Mouse (Mus musculus) gastrocnemius, adult 8-10 months (tissue): ENCODE measurements around the gene Kcnn3. TPM values are rescaled to one million over a fixed set of nuclear protein-coding genes. Genes with fewer than 3 reads are reported as not detected.

Experiments used
- DNase-seq, 2 experiments: peaks; one replicate each; pipeline ENCODE4 v3.0.0; 2022; ENCODE audit warnings: low spot score in 2 of 2
- total RNA-seq, 4 experiments: library from RNA; stranded (reverse); gene quantifications; 2 replicates each; pipeline ENCODE4 v1.2.4; 2022

The Kcnn3 gene
- total RNA-seq, result 1 to 10 TPM; 1.3 to 2.3 (median 1.8) TPM

DNA sequence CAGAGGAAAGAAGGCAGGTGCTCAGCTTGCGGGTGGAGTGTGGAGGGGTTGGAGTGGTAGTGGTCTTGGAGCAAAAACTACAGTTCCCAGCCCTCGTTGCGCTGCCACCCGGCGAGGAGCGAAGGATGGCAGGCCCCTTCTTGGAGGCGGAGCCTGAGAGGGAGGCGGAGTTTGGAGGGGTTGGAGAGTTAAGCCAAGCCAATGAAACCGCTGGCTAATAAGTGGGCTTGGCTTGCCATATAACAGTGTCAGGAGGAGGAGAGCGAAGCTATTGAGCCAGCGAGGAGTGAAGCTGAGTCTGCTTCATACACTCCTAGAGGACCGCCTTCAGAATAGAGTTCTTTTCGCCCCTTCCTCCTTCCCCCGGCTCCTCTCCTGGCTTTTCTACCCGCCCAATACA lies at the start of gene Kcnn3:
Kcnn3 (plus strand) TSS at position 271 of the 400 bp plus-strand sequence.
- peak; percentile 70 to 76 for DNase-seq

DNA sequence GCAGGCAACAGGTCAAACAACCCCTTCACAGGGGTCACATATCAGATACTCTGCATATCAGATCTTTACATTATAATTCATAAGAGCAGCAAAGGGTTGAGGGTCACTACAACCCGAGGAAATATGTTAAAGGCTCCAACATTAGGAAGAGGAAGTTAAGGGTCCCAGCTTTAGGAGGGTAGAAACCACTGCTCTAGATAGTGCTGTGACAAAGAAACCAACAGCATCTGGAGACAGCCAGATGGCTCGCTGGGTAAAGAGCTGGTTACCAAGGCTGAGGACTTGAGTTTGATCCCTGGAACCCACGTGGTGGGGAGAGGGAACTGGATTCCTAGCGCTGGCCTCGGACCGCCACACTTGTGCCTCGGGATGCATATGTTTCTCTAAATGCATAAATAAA lies 47.7 kb upstream of the Kcnn3 start:
- no peak for DNase-seq

DNA sequence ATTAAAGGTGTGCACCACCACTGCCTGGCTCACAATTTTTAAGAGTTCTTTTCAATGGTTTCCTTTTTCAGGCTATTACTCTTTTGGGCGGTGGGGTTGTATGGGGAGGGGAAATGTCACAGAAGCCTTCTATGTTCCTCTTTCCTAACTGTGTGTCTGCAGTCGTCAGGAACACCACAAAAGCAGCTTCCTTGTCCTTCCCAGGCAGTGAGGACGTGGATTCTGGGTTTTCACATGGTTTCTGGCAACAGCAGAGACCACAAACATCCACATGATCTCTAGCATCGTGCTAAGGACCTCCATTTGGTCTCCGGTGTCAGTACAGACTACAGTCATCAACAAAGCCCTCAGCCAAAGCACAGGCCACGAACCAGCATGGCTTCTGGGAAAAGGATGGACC lies 46.1 kb upstream of the Kcnn3 start:
- no peak for DNase-seq

DNA sequence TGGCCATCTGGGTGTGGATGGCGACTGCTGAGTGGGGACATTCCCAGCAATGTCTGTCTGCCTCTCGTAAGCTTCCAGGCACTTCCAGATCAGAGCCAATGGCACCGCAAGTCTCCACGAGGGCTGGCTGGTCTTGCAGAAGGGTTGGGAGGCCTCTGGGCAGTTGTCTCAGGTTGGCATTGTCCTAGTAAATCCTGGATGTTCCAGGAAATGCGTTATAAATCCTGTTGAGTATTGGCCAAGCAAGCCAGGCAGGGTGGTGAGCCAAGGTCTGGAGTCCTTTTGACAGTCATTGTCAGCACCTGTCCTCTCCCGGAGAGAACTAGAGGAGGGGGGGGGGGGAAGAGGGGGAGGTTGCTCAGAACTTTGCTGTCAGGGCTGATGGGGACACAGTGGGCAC lies 40.9 kb upstream of the Kcnn3 start:
- DNase-seq, result no peak

DNA sequence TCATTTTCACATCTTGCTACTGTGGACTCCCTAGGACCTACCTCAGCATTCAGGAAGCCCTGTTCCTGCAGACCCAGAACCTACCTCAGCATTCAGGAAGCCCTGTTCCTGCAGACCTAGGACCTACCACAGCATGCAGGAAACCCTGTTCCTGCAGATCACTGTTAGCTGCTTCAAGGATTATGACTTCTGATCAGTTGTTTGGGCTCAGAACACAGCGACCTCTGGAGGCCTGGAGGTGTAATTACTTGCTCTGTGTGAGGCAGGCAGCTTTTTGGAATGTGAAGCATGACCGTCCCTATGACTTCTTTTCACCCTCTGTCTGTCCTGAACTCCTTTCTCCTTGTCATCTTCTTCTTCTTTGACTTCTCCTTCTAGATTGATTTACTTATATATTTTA lies 38.5 kb upstream of the Kcnn3 start:
- DNase-seq, result no peak

DNA sequence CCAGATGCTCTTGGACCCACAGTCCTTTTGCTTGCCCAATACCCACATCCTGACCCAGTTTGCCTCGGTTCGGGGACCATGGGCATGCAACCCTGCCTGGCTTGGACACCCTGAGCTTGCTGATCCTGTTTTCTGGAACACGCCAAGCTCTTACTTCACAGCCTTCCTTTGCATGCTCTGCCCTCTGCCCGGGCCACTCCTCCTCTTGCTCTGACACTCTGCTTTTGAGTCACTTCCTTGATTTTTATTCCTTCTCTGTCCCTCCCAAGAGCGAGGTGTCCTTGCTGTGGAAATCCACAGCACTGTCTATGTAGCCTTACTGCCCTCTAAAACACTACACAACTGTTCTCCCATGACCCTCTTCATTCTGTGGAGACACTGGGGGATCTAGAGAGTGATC lies 37.7 kb upstream of the Kcnn3 start:
- no peak for DNase-seq

DNA sequence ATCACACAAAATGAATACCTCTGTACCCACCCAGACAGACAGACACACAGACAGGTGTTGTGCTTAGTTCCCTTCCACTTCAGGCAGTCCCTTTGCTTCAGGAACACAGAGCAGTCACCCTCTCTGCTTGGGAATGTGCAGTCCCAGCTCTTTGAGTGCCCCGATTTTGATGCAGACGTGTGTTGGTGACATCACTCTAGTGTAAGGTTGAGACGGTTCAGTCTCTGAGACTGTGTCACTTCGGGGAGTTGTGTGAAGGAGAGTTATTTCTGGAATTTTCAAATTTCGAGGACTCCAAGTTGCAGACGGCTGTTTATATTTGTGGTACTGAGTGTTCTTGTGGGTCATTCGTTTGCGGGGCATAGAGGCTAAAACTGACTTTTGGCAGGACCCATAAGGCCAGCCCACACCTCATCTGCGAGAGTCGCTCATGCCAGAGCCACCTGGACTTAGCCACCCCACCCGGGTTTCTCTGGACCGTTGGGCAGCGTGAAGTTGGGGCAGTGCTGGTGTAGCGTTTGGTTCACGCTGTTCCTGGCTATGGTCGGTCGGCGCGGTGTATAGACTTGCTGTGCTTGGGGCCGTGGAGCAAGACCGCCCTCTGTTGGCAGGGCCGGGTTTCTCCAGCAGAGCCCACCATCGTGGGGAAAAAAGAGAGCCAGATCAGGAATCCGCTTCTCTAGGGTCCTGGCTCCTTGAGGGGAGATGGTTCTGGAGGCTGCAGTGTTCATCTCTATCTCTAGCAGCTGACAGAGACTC lies 35.0 kb upstream of the Kcnn3 start:
- DNase-seq, result peak; percentile 52 to 68

DNA sequence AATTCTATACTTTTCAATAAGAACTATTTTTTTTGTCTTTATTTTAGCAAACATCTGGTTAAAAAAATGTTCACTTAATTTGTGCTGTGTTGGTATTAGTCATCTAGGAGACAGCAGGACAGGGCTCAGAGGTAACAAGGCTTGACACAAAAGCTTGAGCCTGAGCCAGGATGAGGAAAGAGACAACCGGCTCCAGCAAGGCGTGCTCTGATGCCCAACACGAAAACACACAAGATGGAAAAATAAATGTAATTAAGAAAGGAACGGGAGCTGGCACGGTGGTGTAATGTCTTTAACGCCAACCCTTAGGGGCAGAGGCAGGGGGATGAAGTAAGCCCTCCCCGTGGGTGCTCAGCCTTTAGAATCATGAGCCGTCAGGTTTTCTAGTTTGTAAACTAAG lies 33.9 kb upstream of the Kcnn3 start:
- no peak for DNase-seq

DNA sequence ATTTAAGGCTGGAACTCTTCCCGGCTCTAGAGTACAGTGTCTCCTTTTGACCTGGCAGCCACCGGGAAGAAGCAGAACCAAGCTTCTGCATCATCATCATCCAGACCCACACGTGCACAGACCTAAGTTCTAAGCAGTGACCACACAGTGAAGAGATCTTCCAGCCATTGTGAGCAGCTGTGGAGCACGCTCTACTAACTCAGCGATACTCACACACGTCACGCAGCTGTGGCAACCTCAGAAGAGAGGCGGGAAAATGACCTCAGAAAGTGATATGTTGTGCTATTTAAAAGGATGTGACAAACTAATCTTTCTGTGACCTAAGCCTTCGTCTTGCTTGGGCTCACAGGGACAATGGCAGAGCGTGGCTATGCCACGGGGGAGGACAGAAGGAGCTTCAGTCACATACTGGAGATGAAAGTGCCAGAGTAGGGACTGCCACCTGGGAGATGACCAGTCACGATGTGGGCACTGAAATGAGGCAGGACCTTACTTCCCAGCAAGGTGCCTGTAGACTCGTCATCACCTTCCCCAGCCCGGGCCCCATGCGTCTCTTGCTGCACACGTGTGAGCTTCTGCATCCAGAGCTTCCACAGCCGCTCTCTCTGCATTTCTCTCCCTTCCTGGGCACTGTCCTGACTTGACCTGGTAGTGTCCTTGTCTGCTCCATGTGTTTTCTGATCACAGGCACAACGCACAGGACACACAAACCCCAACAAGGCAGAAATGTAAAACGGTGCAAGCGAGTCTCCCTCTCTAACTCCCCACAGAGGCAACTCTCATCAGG lies 32.9 kb upstream of the Kcnn3 start:
- no peak for DNase-seq

DNA sequence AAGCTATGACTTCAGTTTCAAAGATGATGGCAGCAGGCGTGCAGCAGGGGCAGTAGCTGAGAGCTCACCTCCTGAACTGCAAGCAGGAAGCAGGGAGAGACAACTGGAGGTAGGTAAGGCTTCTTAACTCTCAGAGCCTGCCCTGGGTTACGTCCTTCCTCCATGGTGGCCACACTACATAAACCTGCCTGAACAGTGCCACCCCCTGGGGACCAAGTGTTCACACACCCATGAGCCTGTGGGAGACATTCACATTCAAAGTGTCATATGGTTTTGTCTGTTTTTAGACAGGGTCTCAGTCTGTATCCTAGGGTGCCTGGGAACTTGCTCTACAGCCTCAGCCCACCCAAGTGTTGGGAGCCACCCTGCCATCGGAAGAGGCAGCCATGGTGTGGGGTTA lies 29.2 kb upstream of the Kcnn3 start:
- no peak for DNase-seq

DNA sequence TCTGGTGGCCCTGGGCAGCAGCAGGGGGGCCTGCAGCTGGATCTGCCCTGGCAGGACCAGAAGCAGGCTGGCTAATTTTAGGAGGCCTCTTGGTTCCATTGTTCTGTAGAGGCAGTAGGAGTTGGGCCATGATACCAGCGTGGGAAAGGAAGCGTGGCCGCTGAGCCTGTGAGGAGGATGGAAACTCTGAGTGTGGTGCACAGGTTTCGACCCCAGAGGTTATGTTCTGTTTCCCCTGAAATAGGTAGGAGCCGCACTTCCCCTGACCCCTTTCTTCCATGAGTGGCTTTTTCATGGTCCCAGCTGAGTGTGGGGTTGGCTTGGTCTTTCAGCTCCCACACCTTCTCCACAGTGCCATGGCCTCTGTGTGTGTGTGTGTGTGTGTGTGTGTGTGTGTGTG lies 28.4 kb upstream of the Kcnn3 start:
- no peak for DNase-seq

DNA sequence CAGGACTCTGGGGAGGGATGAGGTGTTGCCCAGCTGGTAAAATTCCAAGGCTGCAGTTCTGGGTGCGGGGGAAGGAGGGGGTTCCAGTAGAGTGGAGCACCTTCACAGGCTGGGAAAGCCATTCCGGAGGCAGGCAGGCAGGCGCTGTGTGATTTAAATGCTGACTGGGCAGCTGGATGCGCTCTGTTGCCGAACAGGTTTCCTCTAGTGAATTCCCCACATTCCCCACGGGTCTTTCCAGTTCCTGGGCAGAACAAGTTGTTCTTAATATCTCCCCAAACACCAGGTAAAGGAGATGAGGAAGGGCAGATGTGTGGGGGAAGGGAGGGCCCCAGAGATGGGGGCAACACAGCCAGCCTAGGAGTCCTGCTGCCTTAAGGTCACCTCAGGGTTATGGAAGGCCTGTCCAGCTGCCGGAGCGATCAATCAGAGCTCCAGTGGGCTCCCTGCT lies 27.2 kb upstream of the Kcnn3 start:
- no peak for DNase-seq

DNA sequence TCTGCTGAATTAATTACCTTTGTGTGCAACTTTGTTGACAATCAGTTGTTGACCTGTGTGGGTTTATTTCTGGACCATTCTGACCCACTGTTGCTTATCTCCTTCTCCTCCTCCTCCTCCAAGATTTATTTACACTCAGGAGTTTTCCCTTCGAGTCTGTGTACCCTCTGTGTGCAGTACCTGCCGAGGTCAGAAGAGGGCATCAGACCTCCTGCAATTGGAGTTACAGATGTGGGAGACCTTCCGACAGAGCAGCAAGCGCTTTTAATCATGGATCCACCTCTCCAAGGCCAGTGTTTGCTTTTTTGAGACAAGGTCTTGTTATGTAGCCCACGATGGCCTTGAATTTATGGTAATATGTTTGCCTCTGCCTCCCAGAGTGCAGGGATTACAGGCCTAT lies 25.3 kb upstream of the Kcnn3 start:
- DNase-seq, result no peak

DNA sequence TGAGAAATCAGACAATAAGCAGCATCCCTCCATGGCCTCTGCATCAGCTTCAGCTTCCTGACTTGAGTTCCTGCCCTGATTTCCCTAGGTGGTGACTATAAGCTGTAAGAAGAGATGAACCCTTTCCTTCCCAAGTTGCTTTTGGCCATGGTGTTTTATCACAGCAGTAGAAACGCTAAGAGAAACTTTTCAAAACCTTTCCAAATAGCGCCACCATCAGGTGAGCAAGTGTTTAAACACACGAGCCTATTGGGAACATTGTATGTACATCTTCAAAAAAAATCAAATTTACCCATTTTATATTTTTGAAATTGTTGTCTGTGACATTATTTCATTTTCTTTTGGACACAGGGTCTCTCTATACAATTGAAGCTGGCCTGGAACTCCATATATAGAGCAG lies 23.6 kb upstream of the Kcnn3 start:
- DNase-seq, result no peak

DNA sequence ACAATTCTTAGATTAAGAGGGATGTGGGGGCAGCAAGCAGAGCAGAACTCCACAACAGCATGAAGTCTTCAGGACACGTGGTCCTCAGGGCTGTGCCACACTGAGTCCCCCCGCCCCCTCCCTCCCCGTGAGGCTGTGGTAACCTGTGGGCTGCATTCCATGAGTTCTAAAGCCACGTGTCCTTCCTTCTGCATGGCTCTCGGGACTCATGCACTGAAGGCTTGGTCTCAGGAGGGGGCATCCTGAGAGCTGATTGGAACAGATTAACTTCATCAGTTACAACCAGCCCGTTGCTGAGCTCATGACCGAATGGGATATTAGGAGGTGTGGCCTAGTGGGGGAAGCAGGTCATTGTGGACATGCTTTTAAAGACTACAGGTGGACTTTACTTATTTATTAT lies 20.3 kb upstream of the Kcnn3 start:
- no peak for DNase-seq

DNA sequence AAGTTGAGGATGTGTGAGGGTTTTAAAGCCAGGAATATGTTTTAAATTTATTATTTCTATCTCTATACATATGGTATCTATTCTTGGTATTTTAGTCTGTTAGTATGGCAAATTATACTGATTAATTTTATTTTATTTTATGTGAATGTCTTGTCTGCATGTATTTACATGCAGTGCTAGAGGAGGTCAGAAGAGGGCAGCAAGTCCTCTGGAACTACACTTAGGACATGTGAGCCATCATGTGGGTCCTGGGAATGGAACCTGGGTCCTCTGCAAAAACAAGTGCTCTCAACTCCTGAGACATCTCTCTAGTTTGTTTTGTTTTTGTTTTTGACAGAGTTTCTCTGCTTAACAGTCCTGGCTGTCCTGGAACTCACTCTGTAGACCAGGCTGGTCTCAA lies 18.5 kb upstream of the Kcnn3 start:
- no peak for DNase-seq

DNA sequence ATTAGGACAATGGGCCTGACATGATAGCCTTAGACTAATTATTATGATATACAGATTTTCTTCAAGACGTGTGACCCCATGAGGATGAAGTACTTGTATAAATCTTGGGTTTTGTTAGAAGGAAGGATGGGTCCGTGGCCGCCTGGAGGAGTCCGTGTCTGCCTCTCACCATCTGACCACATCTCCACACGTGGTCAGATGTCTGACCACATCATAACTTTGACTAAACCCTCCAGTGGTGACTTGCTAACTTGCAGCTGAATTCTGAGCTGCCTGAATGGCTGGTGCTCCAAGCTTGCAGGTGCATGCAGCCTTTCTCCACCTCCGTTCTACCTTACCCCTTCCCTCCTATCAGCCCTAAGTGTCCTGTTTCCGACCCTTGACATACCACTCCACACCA lies 17.4 kb upstream of the Kcnn3 start:
- no peak for DNase-seq

DNA sequence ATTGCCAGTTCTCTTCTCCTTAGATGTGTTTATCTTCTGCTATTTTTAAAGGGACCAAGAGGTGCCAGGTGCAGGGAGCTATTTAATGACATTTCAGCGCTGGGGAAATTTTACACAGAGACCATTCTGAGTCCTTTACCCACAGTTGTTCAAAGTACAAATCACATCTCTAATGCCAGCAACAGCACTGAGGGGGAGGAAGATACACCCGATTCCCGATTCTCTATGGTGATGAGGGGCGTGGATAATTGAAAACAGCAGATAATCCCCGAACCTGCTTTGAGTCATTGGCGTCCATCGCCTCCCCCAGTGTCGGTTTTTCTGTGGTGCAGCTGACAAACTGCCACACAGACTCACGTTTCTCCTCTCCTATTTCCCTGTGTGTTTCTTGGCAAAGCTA lies 11.9 kb upstream of the Kcnn3 start:
- DNase-seq, result no peak

DNA sequence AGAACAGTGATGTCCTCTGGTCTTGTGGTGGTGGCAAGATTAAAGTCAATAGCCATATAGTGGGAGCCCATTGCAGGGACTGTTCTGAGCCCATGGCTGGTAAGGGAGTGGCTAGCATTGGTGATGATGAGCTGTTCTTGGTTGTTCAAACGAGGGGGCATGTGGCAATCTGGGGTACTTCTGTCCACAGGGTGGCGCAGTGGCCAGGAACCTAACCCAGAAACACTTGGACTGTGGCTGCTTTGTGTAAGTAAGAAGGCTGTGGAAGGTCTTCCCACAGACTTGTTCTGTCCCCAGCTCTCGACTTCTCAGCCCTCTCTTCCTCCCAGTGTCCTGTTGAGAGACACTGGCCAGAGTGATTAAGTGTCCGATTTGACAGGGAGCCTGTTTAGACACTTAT lies 9.0 kb upstream of the Kcnn3 start:
- DNase-seq, result no peak

DNA sequence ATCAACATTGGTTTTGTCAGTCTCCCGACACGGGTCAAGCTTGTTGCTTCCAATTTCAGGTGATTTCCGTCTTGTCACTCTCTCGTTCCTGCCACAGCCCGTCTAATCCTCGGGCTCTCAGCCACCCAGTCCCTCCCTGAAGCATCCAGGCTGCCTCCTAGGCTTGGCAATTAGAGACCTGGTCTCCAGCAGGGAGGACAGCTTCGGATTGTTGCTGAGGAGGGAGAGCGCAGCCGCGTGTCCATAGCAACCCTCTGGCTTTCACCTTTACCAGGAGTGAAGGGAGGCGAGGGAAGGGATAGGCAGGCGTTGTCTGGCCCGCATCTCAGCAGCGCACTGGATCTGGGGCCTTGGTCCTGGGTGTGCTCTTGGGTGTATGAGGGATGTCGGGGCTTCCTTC lies 8.6 kb upstream of the Kcnn3 start:
- DNase-seq, result no peak

DNA sequence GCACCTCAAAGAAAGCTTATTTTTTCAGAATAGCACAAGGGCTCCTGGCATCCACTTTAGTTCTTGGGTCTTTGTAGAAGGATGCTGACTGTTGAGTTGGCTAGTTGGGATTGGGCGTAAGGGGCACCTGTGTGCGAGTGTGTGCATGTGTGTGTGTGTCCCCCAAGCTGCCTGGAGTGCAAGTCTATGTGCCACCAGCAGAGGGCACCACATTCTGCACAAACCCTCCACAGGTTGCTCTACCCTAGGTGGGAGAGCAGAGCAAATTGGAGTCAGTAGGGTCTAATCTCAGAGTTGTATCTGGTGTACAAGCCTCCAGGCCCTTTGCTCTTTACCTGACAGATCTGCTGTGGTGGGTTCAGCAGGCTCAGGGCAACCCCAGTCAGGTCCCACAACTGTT lies 7.7 kb upstream of the Kcnn3 start:
- DNase-seq, result no peak

DNA sequence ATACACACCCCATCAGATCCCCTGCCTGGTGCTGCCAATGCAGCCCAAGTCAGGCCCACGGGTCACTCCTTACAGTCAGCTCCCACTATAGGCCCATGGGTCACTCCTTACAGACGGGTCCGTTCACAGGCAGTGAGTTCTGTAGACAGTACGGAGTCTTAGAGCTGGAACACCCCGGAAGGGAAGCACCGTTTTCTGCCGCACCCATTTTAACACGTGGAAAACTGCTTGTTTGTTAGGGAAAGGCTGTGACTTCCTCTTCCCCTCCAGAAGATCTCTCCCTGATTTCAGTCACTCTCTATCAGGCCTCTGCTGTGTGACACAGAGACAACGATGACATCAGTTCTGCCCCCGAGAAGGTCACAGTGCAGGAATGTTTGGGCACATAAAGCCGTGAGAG lies 4.5 kb upstream of the Kcnn3 start:
- no peak for DNase-seq

DNA sequence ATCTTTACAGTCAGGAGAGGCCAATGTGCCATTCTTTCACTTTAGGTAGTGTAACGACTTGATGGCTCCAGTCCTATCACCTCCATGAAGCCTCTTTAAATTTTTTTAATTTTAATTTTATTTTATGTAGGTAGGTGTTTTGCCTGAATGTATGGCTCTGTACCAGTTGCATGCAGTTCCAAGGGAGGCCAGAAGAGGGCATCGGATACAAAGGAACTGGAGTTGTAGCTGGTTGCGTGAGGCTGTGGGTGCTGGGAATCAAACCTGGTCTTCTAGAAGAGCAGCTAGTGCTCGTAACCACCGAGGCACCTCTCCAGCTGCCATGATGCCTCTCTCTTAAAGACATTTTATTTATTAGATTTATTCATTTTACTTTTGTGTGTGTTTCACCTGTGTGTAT lies 3.6 kb upstream of the Kcnn3 start:
- no peak for DNase-seq
